Mouse (Mus musculus) hindbrain, postnatal 0 days (tissue): Measurements from ENCODE around the gene S1pr2. TPM values are rescaled to one million over a fixed set of nuclear protein-coding genes. Genes with fewer than 3 reads are reported as not detected.
A peak's percentile ranks its signal among the peaks of the same experiment; 100 is the strongest.
"Not testable (repeated sequence)": the region's sequence is repeated elsewhere in the genome, so short reads cannot be mapped to it uniquely, and the experiment has no call there.

Experiments
- ATAC-seq: fragments of 200-750 bp; cut with Nextera tagmentation; 2 replicates; pipeline ENCODE4 v1.8.0; 2017; ENCODE audit warnings: mild to moderate bottlenecking, moderate TSS enrichment, moderate library complexity
- DNase-seq: peaks from one replicate; pipeline ENCODE4 v3.0.0-alpha.2; 2015; ENCODE audit warnings: low spot score
- H3K27ac ChIP-seq: fragments of 300-500 bp; sonication (generic); 2 replicates; pipeline ENCODE4 v1.5.1; 2014; ENCODE audit warnings: mild to moderate bottlenecking
- H3K27me3 ChIP-seq: fragments of 300-500 bp; sonication (generic); 2 replicates; pipeline ENCODE4 v1.6.1; 2014; ENCODE audit warnings: low read length, mixed read lengths; ENCODE audit not compliant: insufficient read depth
- H3K36me3 ChIP-seq: fragments of 300-500 bp; sonication (generic); 2 replicates; pipeline ENCODE4 v1.6.1; 2014; ENCODE audit warnings: low read length, mixed read lengths; ENCODE audit not compliant: insufficient read depth
- H3K4me1 ChIP-seq: fragments of 300-500 bp; sonication (generic); 2 replicates; pipeline ENCODE4 v1.6.1; 2014; ENCODE audit warnings: antibody characterized with exemption, low read length, mixed read lengths; ENCODE audit not compliant: insufficient read depth
- H3K4me2 ChIP-seq: fragments of 300-500 bp; sonication (generic); 2 replicates; pipeline ENCODE4 v1.6.1; 2014; ENCODE audit warnings: low read depth, mild to moderate bottlenecking, low read length, moderate library complexity, mixed read lengths
- H3K4me3 ChIP-seq: fragments of 300-500 bp; sonication (generic); 2 replicates; pipeline ENCODE4 v1.5.1; 2014; ENCODE audit warnings: low read length
- H3K9ac ChIP-seq: fragments of 300-500 bp; sonication (generic); replicated peaks from 2 replicates; pipeline ENCODE4 v1.6.1; 2014; ENCODE audit warnings: mild to moderate bottlenecking, low read length, moderate library complexity, mixed read lengths
- H3K9me3 ChIP-seq: fragments of 300-500 bp; sonication (generic); 2 replicates; pipeline ENCODE4 v1.6.1; 2016; ENCODE audit warnings: low read length, mixed read lengths
- CTCF ChIP-seq: IDR thresholded peaks from 2 replicates; pipeline ENCODE4 v1.5.1; 2016; ENCODE audit warnings: antibody characterized with exemption, control low read depth, low read depth
- WGBS: fragments of 180-500 bp; shearing (Covaris S2); extraction: QIAGEN DNeasy Blood & Tissue Kit; methylation state at CpG from one replicate; pipeline ENCODE4 v1.1.7; 2014; 5-methylcytosine and 5-hydroxymethylcytosine counted together
- polyA plus RNA-seq: library from polyadenylated mRNA; unstranded; fragments of >200 nt; fragmentation: Nextera tagmentation; extraction: Ambion mirVana; gene quantifications from 2 replicates; pipeline ENCODE4 v1.2.1, GENCODE M21; 2015
- total RNA-seq: library from RNA; depleted of rRNA; stranded (reverse); fragments of >200 nt; gene quantifications from 2 replicates; pipeline ENCODE4 v1.2.3, GENCODE M21; 2014

Gene S1pr2
- total and polyA plus RNA-seq, 2 experiments from 2014 or later = 6.0 to 8.5 TPM

- Histone ChIP-seq H3K9me3 (no peaks in the 10 kb centered on the region), H3K27me3 (no peaks in the 10 kb centered on the region), H3K36me3 (peaks cover 6% of the 10 kb centered on the region; the same call in 1 of the 2 replicates), H3K4me1 (no peaks in the 10 kb centered on the region), H3K4me2 (no peak overlapping the region), H3K4me3 (no peak overlapping the region), H3K27ac (no peak overlapping the region), H3K9ac (no peak overlapping the region)
- peak; percentile 54 for TF ChIP-seq CTCF
- peak; percentile 34 for DNase-seq
- no peak for ATAC-seq
These were observed 24.2 kb upstream of the S1pr2 start for GRCm38 (mm10) chr9:21000811-21001210.

- not testable (repeated sequence) for ATAC-seq, H3K4me3 ChIP-seq, H3K9ac ChIP-seq, H3K4me1 ChIP-seq, H3K36me3 ChIP-seq, H3K9me3 ChIP-seq, H3K27me3 ChIP-seq, H3K27ac ChIP-seq, H3K4me2 ChIP-seq
- WGBS = 76% methylated on average over 1 of the region's 1 CpGs
- TF ChIP-seq CTCF = peak; percentile 63
- DNase-seq = peak; percentile 46
These were observed 21.8 kb upstream of the S1pr2 start for GRCm38 (mm10) chr9:20998337-20998736.

- H3K4me1 ChIP-seq = no peaks in the 10 kb centered on the region
- no peak for DNase-seq
- no peak for TF ChIP-seq CTCF
- no peak overlapping the region for H3K4me3 ChIP-seq
- H3K4me2 ChIP-seq = no peak overlapping the region
- H3K9ac ChIP-seq = no peak overlapping the region
- no peaks in the 10 kb centered on the region for H3K36me3 ChIP-seq
- 92% methylated on average over 8 of the region's 8 CpGs for WGBS
- no peaks in the 10 kb centered on the region for H3K27me3 ChIP-seq
- no peak for ATAC-seq
- no peak overlapping the region for H3K27ac ChIP-seq
- no peaks in the 10 kb centered on the region for H3K9me3 ChIP-seq
These were observed 20.5 kb upstream of the S1pr2 start for GRCm38 (mm10) chr9:20997065-20997464.

- Histone ChIP-seq H3K4me2 (no peak overlapping the region), H3K27me3 (no peaks in the 10 kb centered on the region), H3K9me3 (no peaks in the 10 kb centered on the region), H3K4me1 (no peaks in the 10 kb centered on the region), H3K27ac (no peak overlapping the region), H3K9ac (no peak overlapping the region), H3K36me3 (no peaks in the 10 kb centered on the region), H3K4me3 (no peak overlapping the region)
- no peak for TF ChIP-seq CTCF
- no peak for DNase-seq
- ATAC-seq = no peak
- WGBS = 68% methylated on average over 3 of the region's 3 CpGs
These were observed 18.5 kb upstream of the S1pr2 start for GRCm38 (mm10) chr9:20995069-20995468.

GRCm38 (mm10) chr9:20993165-20993898 lies 16.8 kb upstream of the S1pr2 start:
- Histone ChIP-seq H3K9ac (no peak overlapping the region), H3K9me3 (no peaks in the 10 kb centered on the region), H3K4me2 (no peak overlapping the region), H3K4me1 (no peaks in the 10 kb centered on the region), H3K27ac (no peak overlapping the region), H3K4me3 (no peak overlapping the region), H3K27me3 (no peaks in the 10 kb centered on the region), H3K36me3 (no peaks in the 10 kb centered on the region)
- WGBS = 49% methylated on average over 5 of the region's 5 CpGs
- no peak for TF ChIP-seq CTCF
- ATAC-seq (no peak), DNase-seq (no peak)

GRCm38 (mm10) chr9:20991587-20991986 lies 15.0 kb upstream of the S1pr2 start:
- TF ChIP-seq CTCF = no peak
- no peak; the same call in 1 of the 2 replicates for ATAC-seq
- Histone ChIP-seq H3K27me3 (no peaks in the 10 kb centered on the region), H3K4me2 (no peak overlapping the region), H3K9me3 (no peaks in the 10 kb centered on the region), H3K4me3 (no peak overlapping the region), H3K36me3 (no peaks in the 10 kb centered on the region), H3K9ac (no peak overlapping the region), H3K4me1 (no peaks in the 10 kb centered on the region), H3K27ac (no peak overlapping the region)
- 95% methylated on average over 4 of the region's 4 CpGs for WGBS
- no peak for DNase-seq

- Histone ChIP-seq H3K36me3 (no peaks in the 10 kb centered on the region), H3K4me1 (no peaks in the 10 kb centered on the region), H3K9ac (no peak overlapping the region), H3K27ac (no peak overlapping the region; the same call in 1 of the 2 replicates), H3K4me3 (no peak overlapping the region), H3K27me3 (no peaks in the 10 kb centered on the region), H3K4me2 (peak overlapping the region; percentile 27; the same call in 1 of the 2 replicates), H3K9me3 (no peaks in the 10 kb centered on the region)
- no peak for ATAC-seq
- TF ChIP-seq CTCF = no peak
- 5% methylated on average over 10 of the region's 10 CpGs for WGBS
- DNase-seq = peak; percentile 21
These were observed 14.3 kb upstream of the S1pr2 start for GRCm38 (mm10) chr9:20990861-20991260.
